Mouse (Mus musculus) CH12.LX (cell line): ENCODE results near the gene Mapkapk5.

Experiments
- BHLHE40 ChIP-seq: IDR thresholded peaks from 2 replicates; pipeline ENCODE4 v1.6.1; 2011; ENCODE audit warnings: mild to moderate bottlenecking, low read depth, low read length, improper control_type of control experiment
- CTCF ChIP-seq, 2 experiments: IDR thresholded peaks in 1 of 2; conservative IDR thresholded peaks in 1 of 2; 2 replicates each; pipeline ENCODE4 v1.5.1; 2011 to 2012; ENCODE audit warnings: low read depth in 2 of 2, low read length in 2 of 2, improper control_type of control experiment in 1 of 2, inconsistent platforms in 1 of 2, mild to moderate bottlenecking in 1 of 2, moderate library complexity in 1 of 2
- E2F4 ChIP-seq: IDR thresholded peaks from 2 replicates; pipeline ENCODE4 v1.6.1; 2011; ENCODE audit warnings: low read depth, low read length, improper control_type of control experiment; ENCODE audit not compliant: insufficient replicate concordance
- GABPA ChIP-seq: IDR thresholded peaks from 2 replicates; pipeline ENCODE4 v1.6.1; 2012; ENCODE audit warnings: low read depth, low read length, improper control_type of control experiment, inconsistent platforms; ENCODE audit not compliant: insufficient replicate concordance
- MYC ChIP-seq: IDR thresholded peaks from 2 replicates; pipeline ENCODE4 v1.6.1; 2011; ENCODE audit warnings: low read depth, mild to moderate bottlenecking, improper control_type of control experiment, low read length
- PAX5 ChIP-seq: IDR thresholded peaks from 2 replicates; pipeline ENCODE4 v1.6.1; 2012; ENCODE audit warnings: low read length, inconsistent platforms, mixed read lengths
- POLR2A ChIP-seq: IDR thresholded peaks from 2 replicates; pipeline ENCODE4 v1.6.1; 2011; ENCODE audit warnings: low read depth, mild to moderate bottlenecking, improper control_type of control experiment, low read length
- RCOR1 ChIP-seq: conservative IDR thresholded peaks from 2 replicates; pipeline ENCODE4 v1.6.1; 2012; ENCODE audit warnings: low read depth, mild to moderate bottlenecking, inconsistent platforms, low read length, improper control_type of control experiment

- no peak for TF ChIP-seq BHLHE40
- no peak for TF ChIP-seq POLR2A
- TF ChIP-seq MYC: no peak
- TF ChIP-seq E2F4: no peak
- TF ChIP-seq PAX5: no peak
- no peak for TF ChIP-seq RCOR1
- TF ChIP-seq CTCF (conservative IDR thresholded peaks at IDR 0.05 in 1 of 2, IDR thresholded peaks at IDR 0.05 in 1 of 2; ENCODE audit: low read depth in 2 of 2, low read length in 2 of 2): no peak
- TF ChIP-seq GABPA: no peak
These were observed 10.6 kb downstream of the Mapkapk5 start for GRCm38 (mm10) chr5:121535116-121535515.
